Mouse (Mus musculus): Measurements from ENCODE around the gene Alox5. TPM values are rescaled to one million over a fixed set of nuclear protein-coding genes. Genes with fewer than 3 reads are reported as not detected.

The Alox5 gene
- polyA plus RNA-seq, 1 experiment from 2014 or later: 1.6 TPM

- H3K4me1 ChIP-seq (replicated peaks): peaks cover 11% of the 10 kb centered on the region; the same call in 1 of the 2 replicates
Observed at GRCm38 (mm10) chr6:116412546-116413325, 48.2 kb downstream of the Alox5 start.

DNA sequence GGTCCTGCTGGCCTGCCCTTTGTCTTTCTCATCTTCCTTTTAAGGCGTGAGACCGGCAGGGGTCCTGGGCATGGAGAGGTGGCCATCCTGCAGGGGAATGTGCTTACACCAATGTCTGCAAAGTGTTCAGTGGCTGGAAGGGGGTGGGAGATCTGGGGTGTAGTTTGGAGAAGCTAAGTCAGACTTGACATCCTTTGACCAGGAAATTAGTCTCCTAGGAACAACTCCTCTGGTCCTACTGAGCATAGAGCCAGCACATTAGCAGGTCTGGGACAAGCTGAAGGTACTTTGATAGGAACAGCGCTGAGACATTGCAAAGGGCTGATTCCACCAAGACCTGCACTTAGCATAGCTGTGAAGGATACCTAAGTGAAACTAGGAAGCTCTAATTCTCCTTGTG, 49.3 kb downstream of the Alox5 start:
- DNase-seq (ENCODE audit: low spot score): no peak
- H3K9me3 ChIP-seq: no peaks in the 10 kb centered on the region
- WGBS: 78% methylated on average over 3 of the region's 3 CpGs
- no peak overlapping the region for H3K4me3 ChIP-seq
- H3K27ac ChIP-seq: no peak overlapping the region
- peaks cover 12% of the 10 kb centered on the region for H3K4me1 ChIP-seq (replicated peaks)
- peaks cover 38% of the 10 kb centered on the region for H3K36me3 ChIP-seq
- H3K27me3 ChIP-seq (ENCODE audit: insufficient read depth, poor library complexity, severe bottlenecking): no peaks in the 10 kb centered on the region

More at GRCm38 (mm10) chr6:116412546-116413325, 48.2 kb downstream of the Alox5 start:
- no peak overlapping the region for H3K4me3 ChIP-seq
- no peaks in the 10 kb centered on the region for H3K9me3 ChIP-seq
- no peak overlapping the region for H3K27ac ChIP-seq
- 96% methylated on average over 14 of the region's 14 CpGs for WGBS
- peaks cover 31% of the 10 kb centered on the region for H3K36me3 ChIP-seq
- no peak for DNase-seq (ENCODE audit: low spot score)
- H3K27me3 ChIP-seq (ENCODE audit: insufficient read depth, poor library complexity, severe bottlenecking): no peaks in the 10 kb centered on the region

DNA sequence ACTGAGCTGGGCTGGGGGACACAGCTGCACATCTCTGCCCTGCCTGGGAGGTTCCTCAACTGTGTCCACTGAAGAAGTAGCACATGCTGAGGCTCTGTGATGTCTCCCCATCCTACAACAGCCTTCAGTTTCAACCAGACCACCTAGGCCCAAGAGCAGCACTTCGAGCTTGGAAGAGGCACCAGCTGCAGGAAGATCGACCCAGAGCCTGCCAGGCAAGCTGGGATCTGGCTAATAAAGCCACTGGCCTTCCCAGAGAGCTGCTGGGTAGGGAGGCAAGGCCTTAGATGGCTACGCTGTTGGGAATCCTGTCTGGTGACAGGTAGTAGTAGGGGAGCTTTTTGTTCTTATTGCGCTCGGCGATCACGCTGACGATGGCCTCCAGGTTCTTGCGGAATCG, 50.5 kb downstream of the Alox5 start:
- Histone ChIP-seq H3K9me3 (no peaks in the 10 kb centered on the region), H3K27ac (no peak overlapping the region), H3K36me3 (peaks cover 48% of the 10 kb centered on the region), H3K27me3 (ENCODE audit: insufficient read depth, poor library complexity, severe bottlenecking) (no peaks in the 10 kb centered on the region), H3K4me1 (replicated peaks) (peaks cover 20% of the 10 kb centered on the region), H3K4me3 (no peak overlapping the region)
- 96% methylated on average over 10 of the region's 10 CpGs for WGBS
- no peak for DNase-seq (ENCODE audit: low spot score)

- Histone ChIP-seq H3K27me3 (ENCODE audit: insufficient read depth, poor library complexity, severe bottlenecking) (no peaks in the 10 kb centered on the region), H3K27ac (no peak overlapping the region; the same call in 1 of the 2 replicates), H3K4me1 (replicated peaks) (peaks cover 39% of the 10 kb centered on the region), H3K9me3 (no peaks in the 10 kb centered on the region), H3K36me3 (peaks cover 53% of the 10 kb centered on the region), H3K4me3 (no peak overlapping the region)
- no peak for DNase-seq (ENCODE audit: low spot score)
- 89% methylated on average over 6 of the region's 6 CpGs for WGBS
Observed at GRCm38 (mm10) chr6:116407956-116408657, 52.9 kb downstream of the Alox5 start.

GRCm38 (mm10) chr6:116407216-116407615, 53.8 kb downstream of the Alox5 start:
- Histone ChIP-seq H3K36me3 (peaks cover 52% of the 10 kb centered on the region), H3K27ac (no peak overlapping the region), H3K9me3 (no peaks in the 10 kb centered on the region), H3K27me3 (ENCODE audit: insufficient read depth, poor library complexity, severe bottlenecking) (no peaks in the 10 kb centered on the region), H3K4me3 (no peak overlapping the region), H3K4me1 (replicated peaks) (peaks cover 40% of the 10 kb centered on the region)
- no peak for DNase-seq (ENCODE audit: low spot score)
- WGBS: 86% methylated on average over 4 of the region's 4 CpGs

GRCm38 (mm10) chr6:116406680-116407079, 54.3 kb downstream of the Alox5 start:
- H3K4me1 ChIP-seq (replicated peaks): peaks cover 40% of the 10 kb centered on the region
- H3K27ac ChIP-seq: peak overlapping the region; percentile 77; the same call in 1 of the 2 replicates
- 84% methylated on average over 5 of the region's 5 CpGs for WGBS

GRCm38 (mm10) chr6:116406152-116406551, 54.8 kb downstream of the Alox5 start:
- H3K36me3 ChIP-seq: peaks cover 54% of the 10 kb centered on the region
- peak overlapping the region; percentile 77 for H3K27ac ChIP-seq
- H3K9me3 ChIP-seq: no peaks in the 10 kb centered on the region
- no peaks in the 10 kb centered on the region for H3K27me3 ChIP-seq (ENCODE audit: insufficient read depth, poor library complexity, severe bottlenecking)
- DNase-seq (ENCODE audit: low spot score): no peak
- H3K4me3 ChIP-seq: no peak overlapping the region
- 90% methylated on average over 2 of the region's 2 CpGs for WGBS
- H3K4me1 ChIP-seq (replicated peaks): peaks cover 40% of the 10 kb centered on the region

More at GRCm38 (mm10) chr6:116406680-116407079, 54.3 kb downstream of the Alox5 start:
- no peaks in the 10 kb centered on the region for H3K9me3 ChIP-seq
- no peaks in the 10 kb centered on the region for H3K27me3 ChIP-seq (ENCODE audit: insufficient read depth, poor library complexity, severe bottlenecking)
- H3K36me3 ChIP-seq: peaks cover 54% of the 10 kb centered on the region
- DNase-seq (ENCODE audit: low spot score): no peak
- no peak overlapping the region for H3K4me3 ChIP-seq

- peaks cover 53% of the 10 kb centered on the region for H3K36me3 ChIP-seq
- no peak for DNase-seq (ENCODE audit: low spot score)
- peaks cover 40% of the 10 kb centered on the region for H3K4me1 ChIP-seq (replicated peaks)
- H3K27me3 ChIP-seq (ENCODE audit: insufficient read depth, poor library complexity, severe bottlenecking): no peaks in the 10 kb centered on the region
- peak overlapping the region; percentile 77 for H3K27ac ChIP-seq
- H3K4me3 ChIP-seq: no peak overlapping the region
- no peaks in the 10 kb centered on the region for H3K9me3 ChIP-seq
- 71% methylated on average over 5 of the region's 5 CpGs for WGBS
Observed at GRCm38 (mm10) chr6:116405715-116406114, 55.3 kb downstream of the Alox5 start.

DNA sequence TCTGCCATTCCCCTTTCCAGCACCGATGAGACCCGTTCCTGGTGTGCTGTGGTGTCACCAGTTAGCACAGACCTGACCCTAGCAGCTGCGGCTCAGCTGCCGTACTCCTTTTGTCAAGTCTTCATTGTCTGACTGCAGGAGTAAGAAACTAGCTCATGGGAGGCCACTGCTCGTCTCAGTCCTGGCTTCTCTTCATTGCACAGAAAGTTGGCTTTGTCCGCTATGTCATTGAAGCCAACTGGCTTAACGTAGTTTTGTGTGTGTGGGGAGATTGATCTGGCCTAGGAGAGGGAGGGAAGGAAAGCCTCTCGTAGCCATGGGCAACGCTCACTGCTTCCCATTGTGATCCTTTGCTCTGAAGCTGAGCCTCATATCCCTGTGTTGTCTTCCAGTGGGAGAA, 55.7 kb downstream of the Alox5 start:
- Histone ChIP-seq H3K27ac (peak overlapping the region; percentile 77), H3K36me3 (peaks cover 49% of the 10 kb centered on the region), H3K4me3 (no peak overlapping the region), H3K27me3 (ENCODE audit: insufficient read depth, poor library complexity, severe bottlenecking) (no peaks in the 10 kb centered on the region), H3K4me1 (replicated peaks) (peaks cover 44% of the 10 kb centered on the region), H3K9me3 (no peaks in the 10 kb centered on the region)
- peak; percentile 61 for DNase-seq (ENCODE audit: low spot score)
- 39% methylated on average over 9 of the region's 9 CpGs for WGBS

- Histone ChIP-seq H3K4me1 (replicated peaks) (peaks cover 55% of the 10 kb centered on the region), H3K27me3 (ENCODE audit: insufficient read depth, poor library complexity, severe bottlenecking) (no peaks in the 10 kb centered on the region), H3K36me3 (peaks cover 36% of the 10 kb centered on the region), H3K4me3 (no peak overlapping the region), H3K9me3 (no peaks in the 10 kb centered on the region), H3K27ac (peak overlapping the region; percentile 40; the same call in 1 of the 2 replicates)
- DNase-seq (ENCODE audit: low spot score): no peak
- WGBS: 90% methylated on average over 3 of the region's 3 CpGs
Observed at GRCm38 (mm10) chr6:116402426-116402825, 58.6 kb downstream of the Alox5 start.

- no peak overlapping the region for H3K27ac ChIP-seq
- H3K4me3 ChIP-seq: no peak overlapping the region
- H3K4me1 ChIP-seq (replicated peaks): peaks cover 60% of the 10 kb centered on the region
- peaks cover 31% of the 10 kb centered on the region for H3K36me3 ChIP-seq
- H3K9me3 ChIP-seq: no peaks in the 10 kb centered on the region
- no peak for DNase-seq (ENCODE audit: low spot score)
- no peaks in the 10 kb centered on the region for H3K27me3 ChIP-seq (ENCODE audit: insufficient read depth, poor library complexity, severe bottlenecking)
- WGBS: 97% methylated on average over 12 of the region's 12 CpGs
Observed at GRCm38 (mm10) chr6:116401746-116402423, 59.1 kb downstream of the Alox5 start.

DNA sequence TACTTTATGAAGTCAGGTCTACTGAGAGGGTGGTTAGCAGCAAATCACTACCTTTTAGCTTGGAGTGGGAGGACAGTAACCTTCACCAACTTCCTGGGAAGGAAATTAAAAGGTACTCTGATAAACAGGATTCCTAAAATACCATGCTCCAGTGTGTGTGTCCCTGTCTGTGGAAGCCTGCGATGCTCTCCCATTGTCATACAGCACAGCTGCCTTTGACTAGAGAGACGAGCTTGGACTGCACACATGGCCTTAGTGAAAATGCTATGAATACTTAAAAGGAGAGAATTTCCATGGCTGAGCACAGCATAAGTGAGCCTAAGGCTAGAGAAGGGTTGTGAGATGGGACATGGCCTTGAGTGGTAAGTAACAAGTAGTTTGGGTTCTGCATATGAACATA, 62.8 kb downstream of the Alox5 start:
- peak overlapping the region; percentile 85 for H3K27ac ChIP-seq
- H3K4me1 ChIP-seq (replicated peaks): peaks cover 34% of the 10 kb centered on the region
- DNase-seq (ENCODE audit: low spot score): no peak
- WGBS: 39% methylated on average over 2 of the region's 2 CpGs
- H3K4me3 ChIP-seq: no peak overlapping the region
- no peaks in the 10 kb centered on the region for H3K9me3 ChIP-seq
- H3K27me3 ChIP-seq (ENCODE audit: insufficient read depth, poor library complexity, severe bottlenecking): no peaks in the 10 kb centered on the region
- peaks cover 16% of the 10 kb centered on the region for H3K36me3 ChIP-seq

Measured in hindbrain, embryonic 10.5 days (tissue).